Mouse (Mus musculus): ENCODE results near the gene Klf7. TPM values are rescaled to one million over a fixed set of nuclear protein-coding genes. Genes with fewer than 3 reads are reported as not detected.

Gene Klf7
- polyA plus RNA-seq, 1 experiment from 2014 or later: 59.4 TPM

DNA sequence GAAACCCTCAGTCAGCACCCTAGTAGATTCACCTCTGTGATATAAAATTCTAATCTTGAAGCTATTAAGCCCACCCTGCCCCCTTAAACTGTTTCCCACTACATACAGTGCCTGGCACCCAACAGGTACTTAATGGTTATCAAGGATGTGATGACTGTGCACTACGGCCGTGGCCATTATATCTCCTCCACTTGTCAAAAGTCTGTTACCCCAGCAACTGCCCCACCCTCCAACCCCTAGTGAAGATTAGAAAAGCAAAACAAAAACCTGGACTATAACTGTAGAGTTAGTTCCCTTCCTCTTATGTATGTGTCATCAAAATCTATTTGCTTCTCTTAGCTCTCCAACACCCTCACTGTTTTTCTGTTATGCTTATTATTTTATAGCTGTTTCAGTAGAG is 40.9 kb downstream of the Klf7 start:
- Histone ChIP-seq H3K9me3 (no peaks in the 10 kb centered on the region), H3K4me3 (no peak overlapping the region), H3K9ac (no peak overlapping the region), H3K27ac (no peak overlapping the region), H3K4me1 (peaks cover 12% of the 10 kb centered on the region), H3K36me3 (peaks cover 14% of the 10 kb centered on the region), H3K27me3 (replicated peaks) (no peaks in the 10 kb centered on the region), H3K4me2 (replicated peaks) (no peak overlapping the region)
- no peak for ATAC-seq (ENCODE audit: low FRiP score, low read depth)
- WGBS: 52% methylated on average over 2 of the region's 2 CpGs

DNA sequence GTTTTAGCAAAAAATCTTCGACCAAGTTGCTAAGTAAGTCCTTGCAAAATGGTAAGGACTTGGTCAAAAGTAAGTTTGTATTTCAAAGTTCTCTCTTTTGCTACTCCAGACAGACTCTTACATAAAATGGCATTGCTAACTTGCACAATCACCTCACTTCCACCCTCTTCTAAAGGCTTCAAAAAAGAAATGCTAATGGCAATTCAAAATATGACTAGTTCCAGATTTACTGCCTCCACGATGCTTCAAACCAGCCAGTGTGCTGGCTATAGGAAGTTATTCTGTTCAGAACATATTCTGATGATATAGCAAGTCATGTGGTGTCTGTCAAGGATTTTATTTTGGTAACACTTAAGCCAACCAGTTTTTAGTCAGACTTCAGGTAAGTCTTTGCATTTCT is 41.8 kb downstream of the Klf7 start:
- Histone ChIP-seq H3K9ac (no peak overlapping the region), H3K9me3 (no peaks in the 10 kb centered on the region), H3K27me3 (replicated peaks) (no peaks in the 10 kb centered on the region), H3K4me1 (peaks cover 12% of the 10 kb centered on the region), H3K4me2 (replicated peaks) (no peak overlapping the region), H3K27ac (no peak overlapping the region), H3K4me3 (no peak overlapping the region), H3K36me3 (peaks cover 15% of the 10 kb centered on the region)
- 85% methylated on average over 2 of the region's 2 CpGs for WGBS
- ATAC-seq (ENCODE audit: low FRiP score, low read depth): no peak

DNA sequence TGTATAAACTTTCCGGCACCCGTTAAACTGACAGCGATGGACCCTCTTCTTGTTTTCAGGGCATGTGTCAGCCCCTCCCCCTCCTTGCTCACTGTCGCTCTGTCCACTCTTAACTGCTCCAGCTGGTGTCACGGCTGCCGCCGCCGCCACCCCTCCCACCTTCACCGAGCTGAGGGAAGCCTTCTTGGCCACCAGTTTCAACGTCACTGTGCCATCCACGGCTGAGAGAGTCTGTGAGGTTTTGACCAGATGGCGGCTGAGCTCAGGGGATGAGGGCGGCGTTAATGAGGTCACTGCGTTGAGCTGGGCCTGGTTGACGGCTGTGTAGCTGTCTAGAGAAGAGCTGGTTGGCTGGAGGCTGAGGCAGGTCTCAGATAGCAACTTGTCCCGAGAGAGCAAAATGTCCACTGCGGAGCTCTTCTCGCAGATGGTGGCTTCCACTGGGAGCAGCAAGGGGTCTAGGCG is 43.3 kb downstream of the Klf7 start:
- Histone ChIP-seq H3K4me3 (no peak overlapping the region), H3K36me3 (peaks cover 20% of the 10 kb centered on the region), H3K4me1 (peaks cover 18% of the 10 kb centered on the region), H3K4me2 (replicated peaks) (no peak overlapping the region; the same call in 1 of the 2 replicates), H3K27ac (no peak overlapping the region), H3K27me3 (replicated peaks) (no peaks in the 10 kb centered on the region), H3K9me3 (no peaks in the 10 kb centered on the region), H3K9ac (no peak overlapping the region)
- no peak for ATAC-seq (ENCODE audit: low FRiP score, low read depth)
- WGBS: 76% methylated on average over 20 of the region's 20 CpGs

DNA sequence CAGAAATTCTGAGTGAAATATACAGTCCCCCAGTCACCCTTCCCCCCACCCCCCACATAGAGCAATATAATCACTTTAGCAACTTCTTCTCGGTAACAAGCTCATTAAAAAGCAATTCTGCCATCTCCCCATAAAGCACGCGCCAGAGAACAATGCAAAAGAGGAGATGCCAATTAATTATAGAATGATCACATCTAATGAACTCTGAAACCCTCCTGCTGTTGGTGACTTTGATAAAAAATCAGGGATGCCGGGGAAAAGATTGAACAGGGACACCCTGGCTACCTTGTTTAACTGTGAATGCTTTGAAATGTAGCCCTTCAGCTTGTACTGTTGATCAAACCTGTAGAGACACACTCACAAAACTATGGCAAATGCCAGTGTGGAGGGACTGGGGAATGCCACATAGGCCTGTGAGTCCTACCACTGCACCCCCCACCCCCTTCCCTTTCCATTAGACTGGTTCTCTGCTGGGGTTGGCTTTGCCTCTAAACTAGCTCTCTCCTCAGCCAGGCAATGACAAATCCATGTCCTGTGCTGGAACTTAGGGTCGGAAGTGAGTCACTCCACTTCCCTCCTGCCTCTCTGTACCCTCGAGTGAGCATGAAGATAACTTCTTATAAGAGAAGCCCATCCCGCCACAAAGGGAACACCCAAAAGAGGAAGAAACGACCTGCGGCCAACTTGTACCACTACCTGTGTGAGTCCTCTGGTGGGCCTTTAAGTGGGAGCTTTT is 43.9 kb downstream of the Klf7 start:
- Histone ChIP-seq H3K4me2 (replicated peaks) (no peak overlapping the region), H3K9me3 (no peaks in the 10 kb centered on the region), H3K4me1 (peaks cover 18% of the 10 kb centered on the region), H3K4me3 (no peak overlapping the region), H3K36me3 (peaks cover 20% of the 10 kb centered on the region), H3K9ac (no peak overlapping the region), H3K27me3 (replicated peaks) (no peaks in the 10 kb centered on the region), H3K27ac (no peak overlapping the region)
- ATAC-seq (ENCODE audit: low FRiP score, low read depth): no peak
- WGBS: 71% methylated on average over 9 of the region's 9 CpGs

- no peak overlapping the region for H3K4me3 ChIP-seq
- H3K4me1 ChIP-seq: peaks cover 16% of the 10 kb centered on the region
- H3K4me2 ChIP-seq (replicated peaks): no peak overlapping the region
- no peak overlapping the region for H3K27ac ChIP-seq
- no peaks in the 10 kb centered on the region for H3K9me3 ChIP-seq
- peaks cover 18% of the 10 kb centered on the region for H3K36me3 ChIP-seq
- ATAC-seq (ENCODE audit: low FRiP score, low read depth): no peak
- no peak overlapping the region for H3K9ac ChIP-seq
- H3K27me3 ChIP-seq (replicated peaks): no peaks in the 10 kb centered on the region
- WGBS: 78% methylated on average over 5 of the region's 5 CpGs
These were observed 48.0 kb downstream of the Klf7 start for GRCm38 (mm10) chr1:64074051-64074450.

DNA sequence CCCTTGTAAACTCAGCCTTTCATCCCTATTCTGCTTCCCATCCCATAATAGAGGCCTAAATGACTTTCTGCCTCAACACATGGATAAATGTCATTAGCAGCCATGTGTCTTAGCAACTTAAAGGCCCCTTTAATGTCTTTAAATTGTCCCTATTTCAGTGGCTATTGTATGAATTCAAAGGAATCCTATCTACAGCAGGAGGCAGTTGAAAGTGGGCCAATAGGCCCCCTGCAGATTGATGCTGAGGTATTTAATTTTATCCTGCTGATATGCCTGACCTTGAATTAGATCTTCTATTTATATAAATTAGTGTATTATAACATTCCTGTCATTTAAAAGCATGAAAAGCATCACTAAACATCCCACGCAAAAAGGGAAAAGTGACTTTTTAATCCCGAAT is 51.1 kb downstream of the Klf7 start:
- H3K9ac ChIP-seq: no peak overlapping the region
- no peak for ATAC-seq (ENCODE audit: low FRiP score, low read depth)
- no peaks in the 10 kb centered on the region for H3K9me3 ChIP-seq
- no peak overlapping the region for H3K4me2 ChIP-seq (replicated peaks)
- H3K36me3 ChIP-seq: peaks cover 5% of the 10 kb centered on the region; the same call in 1 of the 2 replicates
- no peak overlapping the region for H3K27ac ChIP-seq
- H3K4me1 ChIP-seq: peaks cover 20% of the 10 kb centered on the region
- WGBS: 74% methylated on average over 2 of the region's 2 CpGs
- no peak overlapping the region for H3K4me3 ChIP-seq
- no peaks in the 10 kb centered on the region for H3K27me3 ChIP-seq (replicated peaks)

DNA sequence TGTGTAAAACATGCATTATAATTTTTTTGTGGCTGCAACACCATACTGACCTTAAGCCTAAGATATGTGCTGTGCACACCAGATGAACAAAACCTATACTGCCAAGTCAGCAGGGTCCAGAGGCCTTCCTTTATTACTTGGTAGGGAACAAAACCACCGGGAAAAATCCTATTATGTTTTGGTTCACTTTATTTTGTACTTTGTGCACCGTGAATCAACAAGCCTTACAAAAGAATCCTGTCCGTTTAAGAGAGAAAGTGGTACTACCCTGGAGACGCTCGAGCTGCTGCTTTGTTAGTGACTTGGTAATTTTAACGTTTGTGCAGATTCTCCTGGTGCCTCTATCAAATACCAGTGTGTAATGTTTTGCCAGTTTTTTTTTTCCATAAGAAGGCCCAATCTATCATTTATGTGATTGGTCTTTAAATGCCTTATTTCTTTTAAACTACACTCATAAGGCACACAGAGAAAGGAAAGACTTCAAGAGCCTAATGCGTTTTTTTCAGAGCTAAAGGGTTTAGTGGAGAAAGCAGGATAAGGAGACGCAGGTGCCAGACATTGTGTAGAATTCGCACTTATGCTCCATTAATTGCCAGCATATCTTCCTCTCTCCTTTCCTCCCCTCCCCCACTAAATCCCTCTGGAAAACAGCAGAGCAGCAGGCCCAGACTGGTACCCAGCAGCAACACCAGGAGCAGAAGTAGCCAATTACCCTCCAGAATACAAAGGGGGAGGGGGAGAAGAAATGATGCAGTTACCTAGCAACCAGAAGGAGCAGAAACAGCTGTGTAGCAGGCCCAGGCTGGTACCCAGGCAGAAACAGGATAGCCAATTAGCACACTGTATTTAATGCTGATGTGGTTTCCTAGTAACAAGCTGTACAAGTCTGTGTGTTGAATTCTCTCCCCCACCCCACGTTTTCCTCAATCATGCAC is 55.5 kb downstream of the Klf7 start:
- H3K4me2 ChIP-seq (replicated peaks): no peak overlapping the region
- no peaks in the 10 kb centered on the region for H3K9me3 ChIP-seq
- H3K27me3 ChIP-seq (replicated peaks): no peaks in the 10 kb centered on the region
- H3K9ac ChIP-seq: no peak overlapping the region
- peaks cover 36% of the 10 kb centered on the region for H3K4me1 ChIP-seq
- peak; percentile 96 for ATAC-seq (ENCODE audit: low FRiP score, low read depth)
- no peak overlapping the region for H3K4me3 ChIP-seq
- H3K36me3 ChIP-seq: no peaks in the 10 kb centered on the region
- peak overlapping the region; percentile 59; the same call in 1 of the 2 replicates for H3K27ac ChIP-seq
- WGBS: 25% methylated on average over 10 of the region's 10 CpGs

GRCm38 (mm10) chr1:64061488-64061887 is 60.6 kb downstream of the Klf7 start:
- no peaks in the 10 kb centered on the region for H3K9me3 ChIP-seq
- no peak overlapping the region for H3K9ac ChIP-seq
- H3K4me1 ChIP-seq: peaks cover 51% of the 10 kb centered on the region
- ATAC-seq (ENCODE audit: low FRiP score, low read depth): no peak
- no peak overlapping the region for H3K4me2 ChIP-seq (replicated peaks)
- H3K27me3 ChIP-seq (replicated peaks): no peaks in the 10 kb centered on the region
- 72% methylated on average over 10 of the region's 10 CpGs for WGBS
- H3K27ac ChIP-seq: peak overlapping the region; percentile 2; the same call in 1 of the 2 replicates
- no peaks in the 10 kb centered on the region for H3K36me3 ChIP-seq
- H3K4me3 ChIP-seq: no peak overlapping the region

- Histone ChIP-seq H3K4me3 (no peak overlapping the region), H3K9me3 (no peaks in the 10 kb centered on the region), H3K9ac (no peak overlapping the region), H3K4me1 (peaks cover 47% of the 10 kb centered on the region), H3K27me3 (replicated peaks) (no peaks in the 10 kb centered on the region), H3K27ac (peak overlapping the region; percentile 46), H3K4me2 (replicated peaks) (peak overlapping the region; percentile 40), H3K36me3 (no peaks in the 10 kb centered on the region)
- WGBS: 39% methylated on average over 9 of the region's 9 CpGs
- peak; percentile 79 for ATAC-seq (ENCODE audit: low FRiP score, low read depth)
These were observed 61.2 kb downstream of the Klf7 start for GRCm38 (mm10) chr1:64060699-64061454.

DNA sequence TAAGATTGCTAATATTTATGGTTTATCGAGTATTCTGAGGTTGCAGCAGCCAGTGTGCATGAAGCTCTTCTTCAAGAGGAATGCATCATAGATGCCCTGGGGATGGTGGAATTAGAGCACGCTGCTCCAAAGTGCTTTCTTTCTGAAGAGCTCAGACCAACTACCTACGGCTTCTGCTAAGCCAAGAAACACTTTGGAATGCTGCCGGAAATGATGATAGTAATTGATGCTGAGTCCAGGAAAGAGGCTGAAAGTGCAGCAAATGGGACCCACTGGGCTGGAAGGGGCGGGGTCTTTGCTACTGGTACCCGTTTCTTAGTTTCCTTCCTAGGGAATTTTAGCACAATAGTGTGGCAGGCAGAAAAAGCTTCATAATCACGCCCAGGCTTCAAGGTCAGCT is 62.0 kb downstream of the Klf7 start:
- no peak for ATAC-seq (ENCODE audit: low FRiP score, low read depth)
- peak overlapping the region; percentile 40 for H3K4me2 ChIP-seq (replicated peaks)
- H3K36me3 ChIP-seq: no peaks in the 10 kb centered on the region
- H3K4me3 ChIP-seq: no peak overlapping the region
- H3K27ac ChIP-seq: peak overlapping the region; percentile 46
- WGBS: 69% methylated on average over 7 of the region's 7 CpGs
- H3K9me3 ChIP-seq: no peaks in the 10 kb centered on the region
- peaks cover 48% of the 10 kb centered on the region for H3K4me1 ChIP-seq
- no peak overlapping the region for H3K9ac ChIP-seq
- no peaks in the 10 kb centered on the region for H3K27me3 ChIP-seq (replicated peaks)

- H3K4me2 ChIP-seq (replicated peaks): no peak overlapping the region
- no peaks in the 10 kb centered on the region for H3K9me3 ChIP-seq
- H3K27me3 ChIP-seq (replicated peaks): no peaks in the 10 kb centered on the region
- 87% methylated on average over 2 of the region's 2 CpGs for WGBS
- no peaks in the 10 kb centered on the region for H3K36me3 ChIP-seq
- peaks cover 32% of the 10 kb centered on the region for H3K4me1 ChIP-seq
- no peak overlapping the region for H3K4me3 ChIP-seq
- H3K27ac ChIP-seq: no peak overlapping the region
- ATAC-seq (ENCODE audit: low FRiP score, low read depth): no peak
- H3K9ac ChIP-seq: no peak overlapping the region
These were observed 65.5 kb downstream of the Klf7 start for GRCm38 (mm10) chr1:64056541-64056940.

DNA sequence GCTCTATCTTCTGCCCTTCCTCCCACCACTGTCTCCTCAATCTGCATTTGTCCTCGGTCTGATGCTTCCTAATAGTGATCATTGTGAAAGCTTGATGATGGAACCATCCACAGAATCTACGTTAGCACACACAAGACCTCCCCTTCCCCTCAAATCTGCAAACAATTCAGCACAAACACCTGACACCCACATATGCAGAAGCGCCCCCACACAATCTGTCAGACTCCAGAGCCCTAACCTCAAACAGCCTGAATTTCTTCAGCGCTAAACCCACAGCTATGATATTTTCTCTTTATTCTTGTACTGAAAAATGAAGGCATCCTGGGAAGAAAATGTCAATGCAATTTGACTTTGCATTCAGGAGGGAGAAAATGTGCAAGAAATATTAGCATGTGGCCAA is 66.1 kb downstream of the Klf7 start:
- ATAC-seq (ENCODE audit: low FRiP score, low read depth): no peak
- Histone ChIP-seq H3K4me1 (peaks cover 27% of the 10 kb centered on the region), H3K9me3 (no peaks in the 10 kb centered on the region), H3K36me3 (no peaks in the 10 kb centered on the region), H3K4me2 (replicated peaks) (no peak overlapping the region), H3K27ac (no peak overlapping the region), H3K27me3 (replicated peaks) (no peaks in the 10 kb centered on the region), H3K4me3 (no peak overlapping the region), H3K9ac (no peak overlapping the region)
- 79% methylated on average over 4 of the region's 4 CpGs for WGBS

All from neural tube, embryonic 12.5 days (tissue).